Mouse (Mus musculus) lung, postnatal 0 days (tissue): Measurements from ENCODE around the gene Gm9999.

Experiments
- CTCF ChIP-seq: IDR thresholded peaks from 2 replicates; pipeline ENCODE4 v1.5.1; 2016; ENCODE audit warnings: antibody characterized with exemption, mild to moderate bottlenecking
- EP300 ChIP-seq: IDR thresholded peaks from 2 replicates; pipeline ENCODE4 v1.6.1; 2016; ENCODE audit warnings: antibody characterized with exemption, mild to moderate bottlenecking, control low read depth

GRCm38 (mm10) chr7:46999983-47000643 lies 16.7 kb downstream of the Gm9999 start:
- TF ChIP-seq EP300 (no peak), CTCF (no peak)
